Mouse (Mus musculus) ES-Bruce4 (cell line): Measurements from ENCODE around the gene A930018P22Rik. TPM values are rescaled to one million over a fixed set of nuclear protein-coding genes. Genes with fewer than 3 reads are reported as not detected.
"Not testable (repeated sequence)": the region's sequence is repeated elsewhere in the genome, so short reads cannot be mapped to it uniquely, and the experiment has no call there.

Experiments used
- H3K27ac ChIP-seq: 2 replicates; pipeline ENCODE4 v1.5.1; 2012; ENCODE audit warnings: low read length, inconsistent platforms; ENCODE audit not compliant: insufficient read depth
- H3K27me3 ChIP-seq: 2 replicates; pipeline ENCODE4 v1.6.1; 2012; ENCODE audit warnings: mild to moderate bottlenecking, low read length, inconsistent platforms; ENCODE audit not compliant: control insufficient read depth, poor library complexity, insufficient read depth, severe bottlenecking
- H3K36me3 ChIP-seq: 2 replicates; pipeline ENCODE4 v1.6.1; 2012; ENCODE audit warnings: inconsistent platforms, mild to moderate bottlenecking, low read length, moderate library complexity; ENCODE audit not compliant: control insufficient read depth, poor library complexity, insufficient read depth, severe bottlenecking
- H3K4me1 ChIP-seq: one replicate; pipeline ENCODE4 v1.8.1; 2011; ENCODE audit warnings: low read length; ENCODE audit not compliant: control insufficient read depth, insufficient read depth
- H3K4me3 ChIP-seq: 2 replicates; pipeline ENCODE4 v1.5.1; 2011; ENCODE audit warnings: low read depth, mild to moderate bottlenecking, low read length
- H3K9ac ChIP-seq: 2 replicates; pipeline ENCODE4 v1.6.1; 2012; ENCODE audit warnings: low read depth, mild to moderate bottlenecking, inconsistent platforms; ENCODE audit not compliant: poor library complexity, severe bottlenecking
- H3K9me3 ChIP-seq: replicated peaks from 2 replicates; pipeline ENCODE4 v1.6.1; 2012; ENCODE audit warnings: mild to moderate bottlenecking, low read length, inconsistent platforms; ENCODE audit not compliant: control insufficient read depth, poor library complexity, insufficient read depth, severe bottlenecking
- CTCF ChIP-seq: IDR thresholded peaks from one replicate; pipeline ENCODE4 v1.8.1; 2011; ENCODE audit warnings: low read depth, low read length
- EP300 ChIP-seq: IDR thresholded peaks from 2 replicates; pipeline ENCODE4 v1.6.1; 2011; ENCODE audit warnings: low read depth, low read length; ENCODE audit not compliant: insufficient read depth
- POLR2A ChIP-seq: IDR thresholded peaks from one replicate; pipeline ENCODE4 v1.8.1; 2011; ENCODE audit warnings: low read length; ENCODE audit not compliant: insufficient read depth
- polyA plus RNA-seq: library from polyadenylated mRNA; stranded (reverse); fragments of >200 nt; gene quantifications from 2 replicates; pipeline ENCODE4 v1.2.4, GENCODE M21; 2011; ENCODE audit warnings: low read depth; ENCODE audit not compliant: missing spikeins, insufficient read depth, insufficient read length

A930018P22Rik gene
- polyA plus RNA-seq, 1 experiment = not detected

DNA sequence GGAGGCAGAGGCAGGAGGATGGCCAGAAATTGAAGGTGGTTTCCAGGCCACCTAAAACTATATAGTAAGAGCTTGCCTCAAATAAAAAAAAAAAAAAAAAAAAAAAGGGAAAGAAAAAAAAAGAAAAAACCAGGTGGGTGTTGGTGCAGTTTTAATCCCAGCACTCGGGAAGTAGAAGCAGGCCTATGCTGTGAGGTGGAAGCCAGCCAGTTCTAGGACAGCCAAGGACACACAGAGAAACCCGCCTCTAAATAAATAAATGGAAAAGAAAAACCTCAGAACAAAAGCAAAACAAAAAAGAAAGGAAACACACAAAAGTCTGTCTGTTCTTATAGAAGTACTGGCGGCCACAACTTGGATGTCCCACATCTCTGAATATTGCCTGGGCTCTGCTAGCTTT, 7.7 kb upstream of the A930018P22Rik start:
- Histone ChIP-seq H3K9me3 (no peaks in the 10 kb centered on the region), H3K27me3 (no peaks in the 10 kb centered on the region), H3K4me1 (peaks cover 1% of the 10 kb centered on the region), H3K36me3 (no peaks in the 10 kb centered on the region), H3K4me3 (no peak overlapping the region), H3K27ac (no peak overlapping the region), H3K9ac (no peak overlapping the region)
- TF ChIP-seq EP300 = no peak

DNA sequence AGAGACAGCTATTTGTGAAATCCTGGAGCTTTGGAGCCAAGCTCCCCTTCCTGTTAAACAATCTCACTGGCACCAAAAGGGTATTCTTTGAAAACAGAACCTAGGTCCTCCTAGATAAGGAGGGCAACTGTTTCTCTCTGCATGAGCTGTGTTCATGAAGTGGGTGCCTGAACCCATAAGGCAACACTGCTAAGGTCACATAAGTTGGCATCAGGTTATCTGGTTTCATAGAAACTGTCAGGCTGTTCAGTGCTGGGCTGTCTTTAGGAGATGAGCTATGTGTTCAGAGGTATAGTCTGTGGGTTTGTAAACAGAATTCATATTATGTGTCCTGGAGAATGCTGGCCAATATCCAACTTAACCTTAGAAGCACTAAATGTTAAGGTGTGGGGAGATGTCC, 5.4 kb upstream of the A930018P22Rik start:
- not testable (repeated sequence) for H3K27me3 ChIP-seq, H3K9me3 ChIP-seq, H3K27ac ChIP-seq, H3K9ac ChIP-seq, H3K4me3 ChIP-seq, H3K36me3 ChIP-seq, H3K4me1 ChIP-seq

DNA sequence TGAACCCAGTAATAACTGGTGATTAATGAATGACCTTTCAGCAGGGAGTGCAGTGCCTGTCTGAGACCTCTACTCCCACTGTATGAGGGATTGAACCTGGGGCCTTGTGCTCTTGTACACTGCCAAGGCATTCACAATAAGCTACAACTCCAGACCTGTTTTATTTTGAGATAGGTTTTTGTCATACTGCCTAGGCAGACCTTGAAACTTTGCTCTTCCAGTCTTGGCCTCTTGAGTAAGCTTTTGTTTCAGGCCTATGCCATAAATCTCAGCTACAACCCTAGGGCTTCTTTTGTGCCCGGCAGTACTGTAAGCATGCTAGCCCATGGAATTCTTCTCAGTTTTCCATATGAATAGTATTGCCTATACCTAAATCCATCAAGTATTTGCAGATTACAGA, 3.5 kb upstream of the A930018P22Rik start:
- no peak overlapping the region for H3K9ac ChIP-seq
- H3K27me3 ChIP-seq = no peaks in the 10 kb centered on the region
- H3K4me1 ChIP-seq = peaks cover 5% of the 10 kb centered on the region
- H3K4me3 ChIP-seq = no peak overlapping the region
- TF ChIP-seq CTCF (no peak), POLR2A (no peak), EP300 (no peak)
- no peaks in the 10 kb centered on the region for H3K36me3 ChIP-seq
- H3K9me3 ChIP-seq = no peaks in the 10 kb centered on the region
- no peak overlapping the region for H3K27ac ChIP-seq

DNA sequence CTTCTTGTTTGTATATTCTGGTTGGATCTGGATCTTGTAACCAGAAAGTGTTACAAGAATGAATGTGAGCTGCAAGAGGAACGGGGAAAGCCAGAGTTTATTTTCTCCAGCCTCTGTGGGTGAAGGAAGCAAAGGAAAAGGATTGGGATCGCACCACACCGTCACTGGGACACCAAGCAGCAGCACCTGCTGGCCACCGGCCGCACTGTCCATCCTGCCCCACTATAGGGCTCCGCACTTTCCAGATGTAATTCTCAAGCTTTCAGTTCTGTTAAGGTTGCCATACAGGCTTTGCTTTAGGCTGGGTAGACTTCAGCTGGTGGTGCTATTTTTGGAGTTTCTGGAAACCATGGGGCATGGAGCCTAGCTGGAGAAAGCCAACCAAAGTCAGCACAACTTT, 2.3 kb upstream of the A930018P22Rik start:
- Histone ChIP-seq H3K36me3 (no peaks in the 10 kb centered on the region), H3K9ac (no peak overlapping the region), H3K4me3 (no peak overlapping the region)

DNA sequence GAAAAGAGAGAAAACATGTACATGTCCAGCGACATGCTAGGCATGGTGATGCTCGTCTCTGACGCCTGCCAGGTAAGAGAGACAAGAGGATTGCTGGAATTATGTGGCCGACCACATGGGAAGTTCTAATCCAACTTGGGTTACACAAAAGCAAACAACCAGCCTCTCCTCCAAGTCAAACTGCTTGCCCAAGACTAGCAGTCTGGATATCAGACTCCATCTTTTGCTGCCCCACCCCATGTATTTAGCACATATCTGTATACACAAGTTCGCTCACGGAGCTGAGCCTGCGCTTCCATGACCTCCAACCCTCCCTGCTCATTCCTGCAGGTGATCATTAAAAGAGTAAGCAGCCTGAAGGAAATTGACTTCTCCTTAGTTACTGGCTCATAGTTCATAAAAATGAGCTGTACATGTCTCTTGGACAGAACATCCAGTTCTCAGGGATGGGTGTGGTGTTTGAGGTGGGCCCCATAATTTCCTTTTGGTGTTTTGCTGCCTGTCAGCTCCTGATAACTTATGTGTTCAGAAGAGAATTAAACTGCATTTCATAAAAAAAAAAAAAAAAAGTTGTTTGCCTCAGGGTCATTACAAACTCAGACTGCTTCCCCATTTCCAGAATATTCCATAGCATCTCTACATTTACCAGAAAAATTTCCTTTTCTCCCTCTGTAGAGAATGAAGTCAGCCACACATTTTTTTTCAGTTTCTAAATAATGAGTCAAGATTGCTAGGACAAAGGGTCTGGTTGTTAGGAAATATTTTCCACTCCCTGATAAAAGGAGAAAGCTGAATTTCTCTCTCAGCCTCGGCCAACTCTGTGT, 676 bp upstream of the A930018P22Rik start:
- Histone ChIP-seq H3K4me3 (no peak overlapping the region), H3K9ac (no peak overlapping the region), H3K9me3 (no peaks in the 10 kb centered on the region), H3K27me3 (no peaks in the 10 kb centered on the region), H3K36me3 (no peaks in the 10 kb centered on the region), H3K4me1 (peaks cover 5% of the 10 kb centered on the region), H3K27ac (no peak overlapping the region)
- TF ChIP-seq CTCF = no peak
- TF ChIP-seq EP300 = no peak
- TF ChIP-seq POLR2A = no peak

More for the DNA sequence above, 2.3 kb upstream of the A930018P22Rik start:
- TF ChIP-seq CTCF (no peak), POLR2A (no peak), EP300 (no peak)
- no peak overlapping the region for H3K27ac ChIP-seq
- no peaks in the 10 kb centered on the region for H3K27me3 ChIP-seq
- peaks cover 5% of the 10 kb centered on the region for H3K4me1 ChIP-seq
- H3K9me3 ChIP-seq = no peaks in the 10 kb centered on the region

DNA sequence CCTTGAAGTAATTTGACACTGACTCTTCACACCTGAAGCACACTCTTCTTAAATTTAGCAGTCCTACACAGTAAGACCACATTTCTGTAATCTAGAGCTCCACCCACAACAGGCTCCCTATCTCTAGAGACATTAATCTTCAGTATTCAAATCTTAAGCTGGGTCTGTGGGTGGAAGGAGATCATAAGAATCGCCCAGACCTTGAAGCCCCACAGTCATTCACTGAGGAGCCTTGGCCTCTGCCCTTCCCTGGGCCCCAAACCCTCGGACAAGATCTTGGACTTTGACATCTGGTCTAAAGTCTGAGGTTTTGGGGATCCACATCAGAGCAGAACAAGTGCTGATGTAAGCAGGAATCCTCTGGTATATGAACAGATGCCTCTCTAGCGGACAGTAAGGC, 971 bp downstream of the A930018P22Rik start:
- Histone ChIP-seq H3K9ac (peak overlapping the region; percentile 84; the same call in 1 of the 2 replicates), H3K4me3 (0 out of 2 replicates have a peak overlapping the region, but pooled peaks have one; percentile 68), H3K27ac (no peak overlapping the region), H3K36me3 (no peaks in the 10 kb centered on the region), H3K9me3 (no peaks in the 10 kb centered on the region), H3K4me1 (peaks cover 5% of the 10 kb centered on the region), H3K27me3 (no peaks in the 10 kb centered on the region)
- TF ChIP-seq POLR2A = no peak
- no peak for TF ChIP-seq EP300
- TF ChIP-seq CTCF = no peak
